Mouse (Mus musculus): Measurements from ENCODE around the gene Gm10031.

- no peak for TF ChIP-seq CTCF (IDR thresholded peaks at IDR 0.05; ENCODE audit: control insufficient read depth, insufficient read depth, insufficient read length)
- no peak for TF ChIP-seq USF1 (IDR thresholded peaks at IDR 0.05; ENCODE audit: low read depth)
Observed at GRCm38 (mm10) chr1:156572952-156573351, 49.1 kb downstream of the Gm10031 start.

Measured in C2C12 (cell line).